Mouse (Mus musculus): Measurements from ENCODE around the gene Csnk1g2. TPM values are rescaled to one million over a fixed set of nuclear protein-coding genes. Genes with fewer than 3 reads are reported as not detected.
A peak's percentile ranks its signal among the peaks of the same experiment; 100 is the strongest.

Csnk1g2 gene
- polyA plus RNA-seq, 1 experiment = 75.2 TPM

DNA sequence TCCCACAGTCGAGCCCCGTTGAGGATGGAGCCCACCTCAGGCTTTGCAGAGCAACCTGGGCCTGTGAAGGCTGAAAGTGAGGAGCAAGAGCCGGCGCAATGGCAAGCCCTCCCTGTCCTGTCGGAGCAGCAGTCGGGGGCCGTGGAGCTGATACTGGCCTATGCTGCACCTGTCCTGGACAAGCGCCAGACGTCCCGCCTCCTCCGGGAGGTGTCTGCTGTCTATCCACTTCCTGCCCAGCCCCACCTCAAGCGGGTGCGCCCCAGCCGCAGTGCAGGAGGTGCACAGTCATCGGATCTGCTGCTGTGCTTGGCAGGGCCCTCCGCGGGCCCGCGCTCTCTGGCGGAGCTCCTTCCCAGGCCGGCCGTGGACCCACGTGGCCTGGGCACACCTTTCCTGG, 16.3 kb upstream of the Csnk1g2 start:
- no peak overlapping the region for H3K27ac ChIP-seq (ENCODE audit: control insufficient read depth, insufficient read depth, low read depth, low read length, poor library complexity)
- TF ChIP-seq POLR2A (IDR thresholded peaks at IDR 0.05; ENCODE audit: borderline replicate concordance, control insufficient read depth, low read depth, low read length) (no peak), CTCF (IDR thresholded peaks at IDR 0.05; ENCODE audit: control insufficient read depth, insufficient read depth, low read length) (no peak)
- H3K4me1 ChIP-seq (ENCODE audit: control insufficient read depth, insufficient read depth, low read length) = peaks cover 9% of the 10 kb centered on the region; the same call in 1 of the 2 replicates
- 84% methylated on average over 23 of the region's 23 CpGs for WGBS
- H3K4me3 ChIP-seq (replicated peaks; ENCODE audit: control insufficient read depth, low read depth, low read length) = no peak overlapping the region

DNA sequence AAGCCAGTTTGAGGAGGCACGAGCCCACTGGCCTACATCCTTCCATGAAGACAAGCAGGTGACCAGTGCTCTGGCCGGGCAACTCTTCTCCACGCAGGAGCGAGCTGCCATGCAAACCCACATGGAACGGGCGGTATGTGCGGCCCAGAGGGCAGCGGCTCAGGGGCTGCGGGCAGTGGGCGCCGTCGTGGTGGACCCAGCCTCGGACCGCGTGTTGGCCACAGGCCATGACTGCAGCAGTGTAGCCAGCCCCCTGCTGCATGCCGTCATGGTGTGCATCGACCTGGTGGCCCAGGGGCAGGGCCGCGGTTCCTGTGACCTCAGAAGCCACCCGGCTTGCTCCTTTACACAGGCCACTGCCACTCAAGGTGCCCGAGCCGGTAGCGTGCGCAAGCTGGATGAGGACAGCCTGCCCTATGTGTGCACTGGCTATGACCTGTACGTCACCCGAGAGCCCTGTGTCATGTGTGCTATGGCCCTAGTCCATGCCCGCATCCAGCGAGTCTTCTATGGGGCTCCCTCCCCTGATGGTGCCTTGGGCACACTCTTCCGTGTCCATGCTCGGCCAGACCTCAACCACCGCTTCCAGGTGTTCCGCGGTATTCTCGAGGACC, 15.8 kb upstream of the Csnk1g2 start:
- TF ChIP-seq CTCF (IDR thresholded peaks at IDR 0.05; ENCODE audit: control insufficient read depth, insufficient read depth, low read length) (no peak), POLR2A (IDR thresholded peaks at IDR 0.05; ENCODE audit: borderline replicate concordance, control insufficient read depth, low read depth, low read length) (0 out of 2 replicates have a peak, but pooled peaks have one; percentile 0)
- 93% methylated on average over 34 of the region's 34 CpGs for WGBS
- Histone ChIP-seq H3K27ac (ENCODE audit: control insufficient read depth, insufficient read depth, low read depth, low read length, poor library complexity) (no peak overlapping the region), H3K4me1 (ENCODE audit: control insufficient read depth, insufficient read depth, low read length) (peaks cover 9% of the 10 kb centered on the region; the same call in 1 of the 2 replicates), H3K4me3 (replicated peaks; ENCODE audit: control insufficient read depth, low read depth, low read length) (no peak overlapping the region)

DNA sequence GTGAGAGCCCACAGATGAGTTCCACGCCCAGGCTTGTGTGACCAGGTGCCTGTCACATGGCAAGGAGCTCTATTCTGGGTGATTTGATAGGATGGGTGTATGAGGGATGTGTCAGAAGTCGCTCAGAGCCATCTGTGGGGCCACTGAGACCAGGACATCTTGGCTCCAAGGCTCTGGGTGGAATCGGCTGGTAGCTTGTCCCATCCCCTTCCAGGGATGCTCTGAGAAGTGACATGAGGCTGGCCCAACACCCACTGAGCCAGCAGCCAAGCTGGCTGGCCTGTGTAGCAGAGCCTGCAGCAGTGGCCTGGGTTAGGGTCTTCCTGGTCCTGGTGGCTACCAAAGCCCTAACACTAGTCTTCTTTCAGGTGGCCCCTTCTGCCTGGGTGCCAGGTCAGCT, 14.2 kb upstream of the Csnk1g2 start:
- TF ChIP-seq CTCF (IDR thresholded peaks at IDR 0.05; ENCODE audit: control insufficient read depth, insufficient read depth, low read length) = no peak
- TF ChIP-seq POLR2A (IDR thresholded peaks at IDR 0.05; ENCODE audit: borderline replicate concordance, control insufficient read depth, low read depth, low read length) = no peak
- 81% methylated on average over 3 of the region's 3 CpGs for WGBS
- H3K4me3 ChIP-seq (replicated peaks; ENCODE audit: control insufficient read depth, low read depth, low read length) = no peak overlapping the region
- H3K27ac ChIP-seq (ENCODE audit: control insufficient read depth, insufficient read depth, low read depth, low read length, poor library complexity) = no peak overlapping the region
- H3K4me1 ChIP-seq (ENCODE audit: control insufficient read depth, insufficient read depth, low read length) = peaks cover 9% of the 10 kb centered on the region; the same call in 1 of the 2 replicates

DNA sequence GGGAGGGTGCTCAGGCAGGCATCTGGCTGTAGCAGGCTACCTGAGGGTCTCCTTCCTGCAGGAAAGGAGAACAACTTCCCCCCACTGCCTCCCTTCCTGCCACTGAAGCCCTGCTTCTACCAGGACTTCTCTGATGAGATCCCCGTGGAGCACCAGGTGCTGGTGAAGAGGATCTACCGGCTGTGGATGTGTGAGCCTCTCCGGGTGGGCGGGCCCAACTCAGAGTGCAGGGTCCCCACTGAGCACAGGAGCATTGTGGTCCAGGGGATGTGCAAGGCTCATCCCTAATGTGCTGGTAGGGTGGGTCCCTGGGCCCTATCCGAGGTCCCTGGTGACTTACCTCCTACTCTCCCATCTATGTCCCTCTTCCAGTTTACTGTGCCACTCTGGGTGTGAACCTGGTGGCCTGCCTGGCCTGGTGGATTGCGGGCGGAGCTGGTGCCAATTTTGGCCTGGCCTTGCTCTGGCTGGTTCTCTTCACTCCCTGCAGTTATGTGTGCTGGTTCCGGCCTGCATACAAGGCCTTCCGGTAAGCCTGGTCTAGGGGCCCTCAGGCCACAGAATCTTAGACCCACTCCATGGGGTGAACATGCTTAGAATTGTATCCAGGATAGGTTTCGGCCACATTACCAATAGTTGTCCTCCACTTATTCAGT, 13.2 kb upstream of the Csnk1g2 start:
- WGBS = 78% methylated on average over 10 of the region's 10 CpGs
- TF ChIP-seq POLR2A (IDR thresholded peaks at IDR 0.05; ENCODE audit: borderline replicate concordance, control insufficient read depth, low read depth, low read length) = no peak
- H3K4me3 ChIP-seq (replicated peaks; ENCODE audit: control insufficient read depth, low read depth, low read length) = no peak overlapping the region
- no peak overlapping the region; the same call in 1 of the 2 replicates for H3K27ac ChIP-seq (ENCODE audit: control insufficient read depth, insufficient read depth, low read depth, low read length, poor library complexity)
- H3K4me1 ChIP-seq (ENCODE audit: control insufficient read depth, insufficient read depth, low read length) = peaks cover 9% of the 10 kb centered on the region; the same call in 1 of the 2 replicates

DNA sequence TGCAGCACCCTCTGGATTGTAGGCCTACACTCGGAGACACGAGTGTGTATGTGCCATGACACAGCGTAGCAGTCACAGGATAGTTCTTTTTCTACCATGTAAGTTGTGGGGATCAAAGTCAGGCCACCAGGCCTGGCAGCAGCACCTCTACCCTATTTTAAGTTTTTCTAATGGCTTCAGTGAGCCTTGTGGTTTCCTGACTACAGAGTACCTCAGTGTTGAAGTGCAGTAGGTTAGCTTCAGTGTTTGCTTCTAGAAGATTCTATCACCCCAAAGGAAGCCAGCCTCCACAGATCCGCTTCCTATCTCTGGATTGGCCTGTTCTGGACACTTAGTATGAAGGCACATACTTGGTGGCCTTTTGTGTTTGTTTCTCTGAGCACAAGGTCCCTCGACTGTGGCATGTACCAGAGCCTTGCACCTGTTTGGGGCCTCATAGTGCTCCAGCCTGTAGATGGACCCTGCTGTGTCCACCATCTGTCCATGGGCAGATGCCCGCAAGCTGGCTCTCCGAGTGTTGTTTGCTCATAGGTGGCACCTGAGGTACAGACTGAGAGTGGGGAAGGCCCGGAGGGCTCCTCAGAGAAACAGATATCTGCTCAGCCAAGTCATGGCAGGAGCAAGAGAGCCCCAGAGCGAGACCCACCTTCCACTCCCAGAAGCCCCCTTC, 12.4 kb upstream of the Csnk1g2 start:
- TF ChIP-seq POLR2A (IDR thresholded peaks at IDR 0.05; ENCODE audit: borderline replicate concordance, control insufficient read depth, low read depth, low read length) (no peak), CTCF (IDR thresholded peaks at IDR 0.05; ENCODE audit: control insufficient read depth, insufficient read depth, low read length) (no peak)
- 67% methylated on average over 9 of the region's 9 CpGs for WGBS
- H3K4me1 ChIP-seq (ENCODE audit: control insufficient read depth, insufficient read depth, low read length) = peaks cover 7% of the 10 kb centered on the region; the same call in 1 of the 2 replicates
- H3K27ac ChIP-seq (ENCODE audit: control insufficient read depth, insufficient read depth, low read depth, low read length, poor library complexity) = no peak overlapping the region
- H3K4me3 ChIP-seq (replicated peaks; ENCODE audit: control insufficient read depth, low read depth, low read length) = no peak overlapping the region

DNA sequence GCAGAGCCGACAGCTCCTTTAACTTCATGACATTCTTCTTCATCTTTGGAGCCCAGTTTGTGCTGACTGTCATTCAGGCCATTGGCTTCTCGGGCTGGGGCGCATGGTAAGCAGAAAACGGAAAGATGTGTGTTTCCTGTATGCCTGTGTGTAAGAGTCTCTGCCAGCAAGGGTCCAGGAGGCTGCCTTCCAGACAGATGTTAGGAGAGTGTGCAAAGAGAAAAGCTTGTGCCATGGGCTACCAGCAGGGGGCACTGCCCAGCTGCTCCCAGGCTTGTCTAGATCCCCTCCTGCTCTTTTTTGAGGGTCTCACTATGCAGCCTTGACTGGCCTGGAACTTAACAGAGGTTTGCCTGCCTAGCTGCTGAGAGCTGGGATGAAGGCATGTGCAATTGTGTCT, 11.6 kb upstream of the Csnk1g2 start:
- no peak overlapping the region for H3K27ac ChIP-seq (ENCODE audit: control insufficient read depth, insufficient read depth, low read depth, low read length, poor library complexity)
- TF ChIP-seq POLR2A (IDR thresholded peaks at IDR 0.05; ENCODE audit: borderline replicate concordance, control insufficient read depth, low read depth, low read length) (no peak), CTCF (IDR thresholded peaks at IDR 0.05; ENCODE audit: control insufficient read depth, insufficient read depth, low read length) (peak; percentile 84)
- 24% methylated on average over 4 of the region's 4 CpGs for WGBS
- peaks cover 7% of the 10 kb centered on the region; the same call in 1 of the 2 replicates for H3K4me1 ChIP-seq (ENCODE audit: control insufficient read depth, insufficient read depth, low read length)
- H3K4me3 ChIP-seq (replicated peaks; ENCODE audit: control insufficient read depth, low read depth, low read length) = no peak overlapping the region

DNA sequence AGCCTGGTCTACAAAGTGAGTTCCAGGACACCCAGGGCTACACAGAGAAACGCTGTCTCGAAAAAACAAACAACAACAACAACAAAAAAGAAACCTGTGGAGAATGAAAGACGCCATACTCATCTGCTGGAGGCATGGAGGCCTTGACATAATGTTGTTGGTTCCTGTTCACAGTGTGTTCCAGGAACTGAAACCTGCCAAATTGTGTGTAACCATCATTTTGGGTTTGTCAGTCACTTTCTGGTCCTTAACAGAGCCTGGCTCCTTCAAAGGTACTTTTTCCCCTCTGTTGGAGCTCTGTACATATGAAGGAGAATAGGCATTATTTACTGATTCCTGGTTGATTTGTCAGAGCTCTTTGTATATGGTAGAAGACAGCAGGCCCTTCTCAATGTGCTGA, 10.7 kb upstream of the Csnk1g2 start:
- H3K27ac ChIP-seq (ENCODE audit: control insufficient read depth, insufficient read depth, low read depth, low read length, poor library complexity) = peak overlapping the region; percentile 16; the same call in 1 of the 2 replicates
- 85% methylated on average over 3 of the region's 3 CpGs for WGBS
- no peak overlapping the region for H3K4me3 ChIP-seq (replicated peaks; ENCODE audit: control insufficient read depth, low read depth, low read length)
- TF ChIP-seq POLR2A (IDR thresholded peaks at IDR 0.05; ENCODE audit: borderline replicate concordance, control insufficient read depth, low read depth, low read length) (no peak), CTCF (IDR thresholded peaks at IDR 0.05; ENCODE audit: control insufficient read depth, insufficient read depth, low read length) (no peak)
- peaks cover 7% of the 10 kb centered on the region; the same call in 1 of the 2 replicates for H3K4me1 ChIP-seq (ENCODE audit: control insufficient read depth, insufficient read depth, low read length)

DNA sequence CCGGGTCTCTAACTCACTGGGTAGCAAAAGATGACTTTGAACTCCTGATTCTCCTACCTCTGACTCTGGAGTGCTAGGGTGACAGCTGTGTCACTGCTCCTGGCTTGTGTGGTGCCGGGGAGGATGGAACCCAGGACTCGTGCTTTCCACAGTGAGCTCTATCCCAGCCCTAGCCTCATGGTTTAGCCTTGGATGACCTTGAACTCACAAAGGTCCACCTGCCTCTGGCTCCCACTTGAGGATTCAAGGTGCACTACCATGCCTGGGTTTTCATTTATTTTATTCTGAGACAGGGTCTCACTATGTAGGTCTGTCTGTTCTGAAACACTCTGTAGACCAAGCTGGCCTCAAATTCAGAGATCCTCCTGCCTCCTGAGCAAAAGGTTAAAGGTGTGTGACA, 8.8 kb upstream of the Csnk1g2 start:
- H3K27ac ChIP-seq (ENCODE audit: control insufficient read depth, insufficient read depth, low read depth, low read length, poor library complexity) = no peak overlapping the region
- TF ChIP-seq CTCF (IDR thresholded peaks at IDR 0.05; ENCODE audit: control insufficient read depth, insufficient read depth, low read length) (no peak), POLR2A (IDR thresholded peaks at IDR 0.05; ENCODE audit: borderline replicate concordance, control insufficient read depth, low read depth, low read length) (no peak)
- 91% methylated on average over 3 of the region's 3 CpGs for WGBS
- H3K4me1 ChIP-seq (ENCODE audit: control insufficient read depth, insufficient read depth, low read length) = peaks cover 7% of the 10 kb centered on the region; the same call in 1 of the 2 replicates
- no peak overlapping the region for H3K4me3 ChIP-seq (replicated peaks; ENCODE audit: control insufficient read depth, low read depth, low read length)

Data from bone marrow, adult 2 months (tissue).